Mouse (Mus musculus) embryonic facial prominence, embryonic 13.5 days (tissue): ENCODE data around the gene Papolg. TPM values are rescaled to one million over a fixed set of nuclear protein-coding genes. Genes with fewer than 3 reads are reported as not detected.

Experiments
- ATAC-seq: fragments of 200-750 bp; cut with Nextera tagmentation; 2 replicates; pipeline ENCODE4 v1.8.0; 2017; ENCODE audit warnings: low read depth; ENCODE audit not compliant: insufficient number of reproducible peaks, insufficient read depth, low FRiP score, low TSS enrichment
- H3K27ac ChIP-seq: fragments of 300-500 bp; sonication (generic); 2 replicates; pipeline ENCODE4 v1.5.1; 2015; ENCODE audit warnings: moderate library complexity, mild to moderate bottlenecking, inconsistent platforms
- H3K27me3 ChIP-seq: fragments of 300-500 bp; sonication (generic); 2 replicates; pipeline ENCODE4 v1.6.1; 2015; ENCODE audit warnings: mild to moderate bottlenecking, inconsistent platforms
- H3K36me3 ChIP-seq: fragments of 300-500 bp; sonication (generic); 2 replicates; pipeline ENCODE4 v1.6.1; 2015; ENCODE audit warnings: mild to moderate bottlenecking, inconsistent platforms
- H3K4me1 ChIP-seq: fragments of 300-500 bp; sonication (generic); 2 replicates; pipeline ENCODE4 v1.6.1; 2015; ENCODE audit warnings: inconsistent platforms
- H3K4me2 ChIP-seq: fragments of 300-500 bp; sonication (generic); 2 replicates; pipeline ENCODE4 v1.6.1; 2015; ENCODE audit warnings: moderate library complexity, mild to moderate bottlenecking, inconsistent platforms
- H3K4me3 ChIP-seq: fragments of 300-500 bp; sonication (generic); 2 replicates; pipeline ENCODE4 v1.5.1; 2015; ENCODE audit warnings: mild to moderate bottlenecking, inconsistent platforms
- H3K9ac ChIP-seq: fragments of 300-500 bp; sonication (generic); 2 replicates; pipeline ENCODE4 v1.6.1; 2015; ENCODE audit warnings: mild to moderate bottlenecking, inconsistent platforms
- H3K9me3 ChIP-seq: fragments of 300-500 bp; sonication (generic); 2 replicates; pipeline ENCODE4 v1.6.1; 2016; ENCODE audit warnings: inconsistent platforms
- WGBS: fragments of 180-500 bp; shearing (Covaris S2); methylation state at CpG from one replicate; pipeline ENCODE4 v1.1.7; 2015; ENCODE audit warnings: mixed read lengths; 5-methylcytosine and 5-hydroxymethylcytosine counted together
- polyA plus RNA-seq: library from polyadenylated mRNA; unstranded; fragments of >200 nt; fragmentation: Nextera tagmentation; extraction: Ambion mirVana; gene quantifications from 2 replicates; pipeline ENCODE4 v1.2.1, GENCODE M21; 2015

Papolg gene
- polyA plus RNA-seq, 1 experiment from 2014 or later, result 18.5 TPM

GRCm38 (mm10) chr11:23853306-23853705, 41.7 kb downstream of the Papolg start:
- Histone ChIP-seq H3K36me3 (peaks cover 19% of the 10 kb centered on the region), H3K27me3 (no peaks in the 10 kb centered on the region), H3K4me2 (no peak overlapping the region), H3K9ac (no peak overlapping the region), H3K27ac (no peak overlapping the region), H3K4me3 (no peak overlapping the region), H3K9me3 (no peaks in the 10 kb centered on the region), H3K4me1 (no peaks in the 10 kb centered on the region)
- 66% methylated on average over 5 of the region's 5 CpGs for WGBS
- no peak for ATAC-seq

- 67% methylated on average over 22 of the region's 22 CpGs for WGBS
These were observed 48.8 kb downstream of the Papolg start for GRCm38 (mm10) chr11:23846016-23846815.

GRCm38 (mm10) chr11:23823244-23823643, 71.8 kb downstream of the Papolg start:
- Histone ChIP-seq H3K4me1 (no peaks in the 10 kb centered on the region), H3K4me3 (no peak overlapping the region), H3K9me3 (no peaks in the 10 kb centered on the region), H3K4me2 (no peak overlapping the region), H3K27me3 (no peaks in the 10 kb centered on the region), H3K9ac (no peak overlapping the region), H3K27ac (no peak overlapping the region), H3K36me3 (no peaks in the 10 kb centered on the region)
- 67% methylated on average over 3 of the region's 3 CpGs for WGBS
- ATAC-seq, result no peak

More at GRCm38 (mm10) chr11:23846016-23846815, 48.8 kb downstream of the Papolg start:
- H3K9ac ChIP-seq, result no peak overlapping the region
- H3K9me3 ChIP-seq, result no peaks in the 10 kb centered on the region
- ATAC-seq, result no peak
- peaks cover 3% of the 10 kb centered on the region; the same call in 1 of the 2 replicates for H3K4me1 ChIP-seq
- no peak overlapping the region for H3K4me3 ChIP-seq
- no peak overlapping the region for H3K27ac ChIP-seq
- no peak overlapping the region for H3K4me2 ChIP-seq
- no peaks in the 10 kb centered on the region; the same call in 1 of the 2 replicates for H3K27me3 ChIP-seq
- no peaks in the 10 kb centered on the region for H3K36me3 ChIP-seq

- Histone ChIP-seq H3K9ac (no peak overlapping the region), H3K27ac (no peak overlapping the region), H3K4me1 (no peaks in the 10 kb centered on the region), H3K27me3 (no peaks in the 10 kb centered on the region), H3K4me3 (no peak overlapping the region), H3K9me3 (no peaks in the 10 kb centered on the region), H3K4me2 (no peak overlapping the region), H3K36me3 (no peaks in the 10 kb centered on the region)
- no peak for ATAC-seq
- 85% methylated on average over 2 of the region's 2 CpGs for WGBS
These were observed 73.4 kb downstream of the Papolg start for GRCm38 (mm10) chr11:23821652-23822051.

GRCm38 (mm10) chr11:23820977-23821376, 74.1 kb downstream of the Papolg start:
- WGBS, result 74% methylated on average over 2 of the region's 2 CpGs
- no peaks in the 10 kb centered on the region for H3K27me3 ChIP-seq

GRCm38 (mm10) chr11:23818745-23819144, 76.3 kb downstream of the Papolg start:
- H3K4me1 ChIP-seq, result no peaks in the 10 kb centered on the region
- no peak overlapping the region for H3K27ac ChIP-seq
- ATAC-seq, result no peak
- H3K9me3 ChIP-seq, result no peaks in the 10 kb centered on the region
- no peaks in the 10 kb centered on the region for H3K27me3 ChIP-seq
- H3K4me2 ChIP-seq, result no peak overlapping the region
- H3K4me3 ChIP-seq, result no peak overlapping the region
- WGBS, result 65% methylated on average over 1 of the region's 1 CpGs
- no peaks in the 10 kb centered on the region for H3K36me3 ChIP-seq
- no peak overlapping the region for H3K9ac ChIP-seq

More at GRCm38 (mm10) chr11:23820977-23821376, 74.1 kb downstream of the Papolg start:
- Histone ChIP-seq H3K4me3 (no peak overlapping the region), H3K9me3 (no peaks in the 10 kb centered on the region), H3K27ac (no peak overlapping the region), H3K36me3 (no peaks in the 10 kb centered on the region), H3K4me1 (no peaks in the 10 kb centered on the region), H3K9ac (no peak overlapping the region), H3K4me2 (no peak overlapping the region)
- ATAC-seq, result no peak

Other genes with a start within 250 kb of the Papolg start
- gene Pus10, start 229.6 kb downstream of the Papolg start, polyA plus RNA-seq, result 23.5 and 28.2 TPM in 2 replicates
- 41.3 and 42.5 TPM in 2 replicates for gene Pex13, start 229.3 kb downstream of the Papolg start, polyA plus RNA-seq
- 1.1 and 1.2 TPM in 2 replicates for gene Rel, start 124.3 kb downstream of the Papolg start, polyA plus RNA-seq
- gene A830031A19Rik, start 179.8 kb upstream of the Papolg start, polyA plus RNA-seq, result not detected in 2 replicates
- 70.0 and 79.1 TPM in 2 replicates for gene Bcl11a, start 182.8 kb upstream of the Papolg start, polyA plus RNA-seq